ENCODE assay signal across 10 mouse cellular contexts in genomic region chr5:105527477-105528331, GRCm38 (mm10). TPM values are rescaled to one million over a fixed set of nuclear protein-coding genes. Genes with fewer than 3 reads are reported as not detected.
DNase-seq lines count a peak whose midpoint lies in the region; ATAC-seq lines count a peak whose summit lies in the region.
"Had no signal": no experiment of that assay in that cellular context is flagged by ENCODE, and none has a peak within 500 bp of the region (broad histone marks: within the 10 kb centered on the region; RNA-seq: fewer than 3 reads in every experiment).

No protein-coding gene starts in this region.

- H3K4me2 ChIP-seq in heart, embryonic 12.5 days = peak overlapping the region; percentile 60
- peak overlapping the region; percentile 55 for H3K4me2 ChIP-seq in liver, embryonic 13.5 days

- H3K4me3 ChIP-seq in heart, embryonic 12.5 days = peak overlapping the region; percentile 23
- peak overlapping the region; percentile 27 for H3K4me3 ChIP-seq in liver, embryonic 13.5 days (replicated peaks)
- H3K4me3 ChIP-seq in forebrain, embryonic 10.5 days = no peak overlapping the region

- ATAC-seq in heart, embryonic 12.5 days (ENCODE audit: insufficient number of reproducible peaks, low FRiP score) = peak; percentile 88
- ATAC-seq in liver, embryonic 13.5 days (ENCODE audit: low read depth) = peak; percentile 82
- ATAC-seq: forebrain, postnatal 0 days had no signal

- peak overlapping the region; percentile 73 for H3K27ac ChIP-seq in heart, embryonic 12.5 days (ENCODE audit: poor library complexity, severe bottlenecking)
- peak overlapping the region; percentile 84 for H3K27ac ChIP-seq in liver, embryonic 13.5 days
- H3K27ac ChIP-seq in forebrain, embryonic 10.5 days = no peak overlapping the region
- H3K27ac ChIP-seq: macrophage had no signal

- H3K36me3 ChIP-seq in heart, embryonic 12.5 days = peaks cover 16% of the 10 kb centered on the region
- H3K36me3 ChIP-seq in liver, embryonic 13.5 days = peaks cover 37% of the 10 kb centered on the region
- H3K36me3 ChIP-seq in forebrain, embryonic 10.5 days (replicated peaks) = peaks cover 31% of the 10 kb centered on the region; the same call in 1 of the 2 replicates

- H3K27me3 ChIP-seq in heart, embryonic 12.5 days (replicated peaks) = no peaks in the 10 kb centered on the region
- H3K27me3 ChIP-seq in liver, embryonic 13.5 days = no peaks in the 10 kb centered on the region
- no peaks in the 10 kb centered on the region for H3K27me3 ChIP-seq in forebrain, embryonic 10.5 days (ENCODE audit: poor library complexity, severe bottlenecking)

- WGBS in heart, embryonic 12.5 days = 39% methylated on average over 23 of the region's 23 CpGs
- WGBS in liver, embryonic 13.5 days (ENCODE audit: insufficient replicate concordance) = 41% methylated on average over 23 of the region's 23 CpGs
- 94% methylated on average over 23 of the region's 23 CpGs for whole genome bisulfite sequencing in forebrain, embryonic 10.5 days

- H3K4me1 ChIP-seq in heart, embryonic 12.5 days (replicated peaks) = peaks cover 80% of the 10 kb centered on the region
- peaks cover 77% of the 10 kb centered on the region for H3K4me1 ChIP-seq in liver, embryonic 13.5 days (replicated peaks)
- no peaks in the 10 kb centered on the region for H3K4me1 ChIP-seq in forebrain, embryonic 10.5 days

- no peaks in the 10 kb centered on the region for H3K9me3 ChIP-seq in heart, embryonic 12.5 days (replicated peaks)
- H3K9me3 ChIP-seq in liver, embryonic 13.5 days (replicated peaks) = no peaks in the 10 kb centered on the region
- no peaks in the 10 kb centered on the region for H3K9me3 ChIP-seq in forebrain, embryonic 10.5 days

- H3K9ac ChIP-seq in heart, embryonic 12.5 days = no peak overlapping the region
- peak overlapping the region; percentile 42 for H3K9ac ChIP-seq in liver, embryonic 13.5 days
- H3K9ac ChIP-seq: forebrain, postnatal 0 days had no signal

- peak; percentile 72 to 90 for DNase-seq in adrenal gland, adult (ENCODE audit: inconsistent age in 2 of 2, low spot score in 1 of 2)
- DNase-seq in adrenal gland, postnatal 10 days = peak; percentile 62
- peak; percentile 50 for DNase-seq in liver, embryonic 13.5 days
- DNase-seq in forebrain, embryonic 10.5 days (ENCODE audit: extremely low spot score, low spot score) = no peak
- DNase-seq in right cerebral cortex, adult 2 months (ENCODE audit: low spot score in 2 of 2) = no peak
- no peak for DNase-seq in layer of hippocampus, adult 18-20 months (ENCODE audit: low spot score in 2 of 2)
- DNase-seq: cerebellum, adult 8-10 months; forebrain, postnatal 0 days had no signal

RNA-seq across cellular contexts. Expression of gene Lrrc8c, which starts 8.5 kb away (rescaled TPM):
- 10 to 100 TPM; 27.1 to 28.4 TPM for total RNA-seq in adrenal gland, postnatal 10 days (2021)
- polyA plus RNA-seq in heart, embryonic 12.5 days (2016; fragmentation: Nextera tagmentation; extraction: Ambion mirVana) = 27.1 and 35.1 TPM in 2 replicates
- 17.5 and 23.2 TPM in 2 replicates for polyA plus RNA-seq in liver, embryonic 13.5 days (2015; fragmentation: Nextera tagmentation; extraction: Ambion mirVana)
- polyA plus RNA-seq in forebrain, embryonic 10.5 days (2016; fragmentation: Nextera tagmentation; extraction: Ambion mirVana) = 12.4 and 14.8 TPM in 2 replicates
- 10 to 100 TPM; 29.8 to 35.1 TPM for total RNA-seq in layer of hippocampus, adult 18-20 months (2021)

Comparison
In these comparisons a context has a peak if more than half of its experiments do, and no peak if none do; other contexts are left out.
1. DNase-seq: peak in adrenal gland, adult (2 of 2), adrenal gland, postnatal 10 days (single experiment) and liver, embryonic 13.5 days (single experiment); none in forebrain, embryonic 10.5 days (single experiment), right cerebral cortex, adult 2 months (0 of 2) and layer of hippocampus, adult 18-20 months (0 of 2).